Mouse (Mus musculus) lung, postnatal 0 days (tissue): Measurements from ENCODE around the gene Wfdc16.

Experiments
- CTCF ChIP-seq: IDR thresholded peaks from 2 replicates; pipeline ENCODE4 v1.5.1; 2016; ENCODE audit warnings: antibody characterized with exemption, mild to moderate bottlenecking
- EP300 ChIP-seq: IDR thresholded peaks from 2 replicates; pipeline ENCODE4 v1.6.1; 2016; ENCODE audit warnings: antibody characterized with exemption, mild to moderate bottlenecking, control low read depth

DNA sequence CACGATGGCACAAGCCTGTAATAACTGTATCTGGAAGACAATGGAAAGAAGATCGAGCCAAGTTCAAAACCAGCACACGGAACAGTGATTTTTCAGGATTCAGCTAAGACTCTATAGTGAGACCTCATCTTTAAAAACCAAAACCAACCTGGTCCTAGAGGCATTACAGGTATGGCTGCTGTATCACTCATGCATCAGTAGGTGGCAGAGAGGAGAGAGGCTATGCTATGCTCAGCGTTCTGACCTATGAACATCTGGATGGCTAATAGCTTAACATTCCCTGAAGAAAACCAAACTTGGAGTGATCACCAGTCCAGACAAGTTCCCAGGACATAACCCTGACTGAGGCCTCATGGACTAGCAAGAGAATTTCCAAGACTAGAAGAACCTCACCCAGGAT lies 16.8 kb downstream of the Wfdc16 start:
- TF ChIP-seq CTCF (0 out of 2 replicates have a peak, but pooled peaks have one; percentile 14), EP300 (no peak)
